Mouse (Mus musculus) E14TG2a.4 (cell line): ENCODE measurements around the gene Coil.

Source experiments
- H3K27me3 ChIP-seq: 2 replicates; pipeline ENCODE4 v1.6.1; 2014; ENCODE audit warnings: low read length, control low read depth; ENCODE audit not compliant: insufficient read depth
- H3K36me3 ChIP-seq: 2 replicates; pipeline ENCODE4 v1.6.1; 2014; ENCODE audit warnings: low read length, control low read depth; ENCODE audit not compliant: insufficient read depth
- H3K4me1 ChIP-seq: replicated peaks from 2 replicates; pipeline ENCODE4 v1.6.1; 2014; ENCODE audit warnings: low read depth, low read length, control low read depth
- H3K4me3 ChIP-seq: replicated peaks from 2 replicates; pipeline ENCODE4 v1.5.1; 2014; ENCODE audit warnings: mild to moderate bottlenecking, low read length
- H3K9me3 ChIP-seq: 2 replicates; pipeline ENCODE4 v1.6.1; 2014; ENCODE audit warnings: low read length, control low read depth
- CTCF ChIP-seq: conservative IDR thresholded peaks from 2 replicates; pipeline ENCODE4 v1.5.1; 2014; ENCODE audit warnings: low read length
- NANOG ChIP-seq: IDR thresholded peaks from 2 replicates; pipeline ENCODE4 v1.6.1; 2014; ENCODE audit warnings: borderline replicate concordance, low read length, mixed read lengths
- POU5F1 ChIP-seq: IDR thresholded peaks from 2 replicates; pipeline ENCODE4 v1.6.1; 2014; ENCODE audit warnings: low read length, borderline replicate concordance

Gene Coil

GRCm38 (mm10) chr11:88998974-88999722 lies 29.1 kb downstream of the Coil start, which contains the start of gene Trim25:
Trim25 (plus strand) TSS chr11:88999376.
- peaks cover 83% of the 10 kb centered on the region for H3K4me1 ChIP-seq
- no peaks in the 10 kb centered on the region for H3K27me3 ChIP-seq
- H3K36me3 ChIP-seq: peaks cover 35% of the 10 kb centered on the region
- no peaks in the 10 kb centered on the region for H3K9me3 ChIP-seq
- H3K4me3 ChIP-seq: peak within 1 kb of the TSS; percentile 96
- TF ChIP-seq CTCF (no peak), NANOG (no peak), POU5F1 (no peak)

GRCm38 (mm10) chr11:88999723-89000526 lies 29.9 kb downstream of the Coil start:
- Histone ChIP-seq H3K9me3 (no peaks in the 10 kb centered on the region), H3K4me3 (peak overlapping the region; percentile 96), H3K27me3 (no peaks in the 10 kb centered on the region), H3K36me3 (peaks cover 43% of the 10 kb centered on the region), H3K4me1 (peaks cover 83% of the 10 kb centered on the region)
- no peak for TF ChIP-seq POU5F1

- Histone ChIP-seq H3K9me3 (no peaks in the 10 kb centered on the region), H3K4me3 (peak overlapping the region; percentile 96), H3K36me3 (peaks cover 49% of the 10 kb centered on the region), H3K4me1 (peaks cover 83% of the 10 kb centered on the region), H3K27me3 (no peaks in the 10 kb centered on the region)
- TF ChIP-seq NANOG: no peak
- no peak for TF ChIP-seq POU5F1
- no peak for TF ChIP-seq CTCF
Measured at GRCm38 (mm10) chr11:89000527-89000819, 30.4 kb downstream of the Coil start.

GRCm38 (mm10) chr11:89001569-89001968 lies 31.5 kb downstream of the Coil start:
- Histone ChIP-seq H3K4me3 (peak overlapping the region; percentile 96), H3K27me3 (no peaks in the 10 kb centered on the region)
- TF ChIP-seq NANOG: no peak
- no peak for TF ChIP-seq POU5F1
- TF ChIP-seq CTCF: no peak

GRCm38 (mm10) chr11:89002068-89002467 lies 32.0 kb downstream of the Coil start:
- H3K4me1 ChIP-seq: peaks cover 79% of the 10 kb centered on the region
- no peak for TF ChIP-seq NANOG
- no peak for TF ChIP-seq CTCF
- TF ChIP-seq POU5F1: no peak
- H3K4me3 ChIP-seq: peak overlapping the region; percentile 96
- no peaks in the 10 kb centered on the region for H3K27me3 ChIP-seq
- H3K9me3 ChIP-seq: no peaks in the 10 kb centered on the region
- peaks cover 63% of the 10 kb centered on the region for H3K36me3 ChIP-seq

More at GRCm38 (mm10) chr11:89001569-89001968, 31.5 kb downstream of the Coil start:
- Histone ChIP-seq H3K9me3 (no peaks in the 10 kb centered on the region), H3K4me1 (peaks cover 83% of the 10 kb centered on the region), H3K36me3 (peaks cover 60% of the 10 kb centered on the region)

- no peaks in the 10 kb centered on the region for H3K9me3 ChIP-seq
- H3K4me1 ChIP-seq: peaks cover 79% of the 10 kb centered on the region
- no peaks in the 10 kb centered on the region for H3K27me3 ChIP-seq
- H3K4me3 ChIP-seq: peak overlapping the region; percentile 96
- H3K36me3 ChIP-seq: peaks cover 68% of the 10 kb centered on the region
- TF ChIP-seq CTCF: no peak
- TF ChIP-seq POU5F1: no peak
- TF ChIP-seq NANOG: no peak
Measured at GRCm38 (mm10) chr11:89002621-89003020, 32.6 kb downstream of the Coil start.

- Histone ChIP-seq H3K4me3 (peak overlapping the region; percentile 96), H3K27me3 (no peaks in the 10 kb centered on the region), H3K4me1 (peaks cover 75% of the 10 kb centered on the region), H3K36me3 (peaks cover 72% of the 10 kb centered on the region), H3K9me3 (no peaks in the 10 kb centered on the region)
- no peak for TF ChIP-seq CTCF
- peak; percentile 12; the same call in 1 of the 2 replicates for TF ChIP-seq NANOG
- no peak for TF ChIP-seq POU5F1
Measured at GRCm38 (mm10) chr11:89003078-89003477, 33.0 kb downstream of the Coil start.

- peak overlapping the region; percentile 96 for H3K4me3 ChIP-seq
- TF ChIP-seq POU5F1 (no peak), NANOG (no peak), CTCF (no peak)
Measured at GRCm38 (mm10) chr11:89003726-89004125, 33.7 kb downstream of the Coil start.

More at GRCm38 (mm10) chr11:89003726-89004125, 33.7 kb downstream of the Coil start:
- Histone ChIP-seq H3K36me3 (peaks cover 79% of the 10 kb centered on the region), H3K27me3 (no peaks in the 10 kb centered on the region), H3K4me1 (peaks cover 76% of the 10 kb centered on the region), H3K9me3 (no peaks in the 10 kb centered on the region)
